Mouse (Mus musculus): ENCODE results near the gene Olfr467.
"Not testable (repeated sequence)": the region's sequence is repeated elsewhere in the genome, so short reads cannot be mapped to it uniquely, and the experiment has no call there.

The Olfr467 gene

GRCm38 (mm10) chr7:107811963-107812362 lies at the start of gene Olfr467:
Gene Olfr467, plus strand, starts transcription at chr7:107812263.
- no peak for DNase-seq

- no peak for DNase-seq
These were observed 41.3 kb upstream of the Olfr467 start for GRCm38 (mm10) chr7:107770812-107771211.

- no peak for DNase-seq
These were observed 33.8 kb upstream of the Olfr467 start for GRCm38 (mm10) chr7:107778216-107778615.

- no peak for DNase-seq
These were observed 32.5 kb upstream of the Olfr467 start for GRCm38 (mm10) chr7:107779611-107780010.

- DNase-seq: no peak
These were observed 24.0 kb upstream of the Olfr467 start for GRCm38 (mm10) chr7:107787977-107788620.

- no peak for DNase-seq
These were observed 15.6 kb upstream of the Olfr467 start for GRCm38 (mm10) chr7:107796500-107796899.

GRCm38 (mm10) chr7:107801108-107801507 lies 11.0 kb upstream of the Olfr467 start, which contains the start of gene Ovch2:
Gene Ovch2, minus strand, starts transcription at chr7:107801208.
- no peak for DNase-seq

GRCm38 (mm10) chr7:107802138-107802537 lies 9.9 kb upstream of the Olfr467 start:
- DNase-seq: no peak

- DNase-seq: no peak
These were observed 7.4 kb downstream of the Olfr467 start for GRCm38 (mm10) chr7:107819442-107819841.

- DNase-seq: not testable (repeated sequence)
These were observed 11.8 kb downstream of the Olfr467 start for GRCm38 (mm10) chr7:107823867-107824266.

GRCm38 (mm10) chr7:107825441-107825840 lies 13.4 kb downstream of the Olfr467 start, which contains the start of gene Olfr469:
Gene Olfr469, minus strand, starts transcription at chr7:107825541.
- DNase-seq: not testable (repeated sequence)

- DNase-seq: no peak
These were observed 29.7 kb downstream of the Olfr467 start for GRCm38 (mm10) chr7:107841719-107842118.

GRCm38 (mm10) chr7:107847390-107847789 lies 35.3 kb downstream of the Olfr467 start, which contains the start of gene Olfr470:
Gene Olfr470, minus strand, starts transcription at chr7:107847490.
- DNase-seq: not testable (repeated sequence)
